Mouse (Mus musculus) G1E (cell line): ENCODE measurements around the gene Fundc1.

ENCODE experiments used
- CTCF ChIP-seq: IDR thresholded peaks from 2 replicates; pipeline ENCODE4 v1.5.1; 2012; ENCODE audit warnings: low read depth, low read length, inconsistent platforms, mixed read lengths
- GATA1 ChIP-seq: IDR thresholded peaks from 2 replicates; pipeline ENCODE4 v1.6.1; 2012; ENCODE audit warnings: borderline replicate concordance, low read length, inconsistent platforms, mixed read lengths
- GATA2 ChIP-seq: IDR thresholded peaks from 2 replicates; pipeline ENCODE4 v1.6.1; 2012; ENCODE audit warnings: low read depth, low read length, inconsistent platforms, borderline replicate concordance
- TAL1 ChIP-seq: conservative IDR thresholded peaks from 2 replicates; pipeline ENCODE4 v1.6.1; 2012; ENCODE audit warnings: low read depth, low read length, inconsistent platforms, mixed read lengths

DNA sequence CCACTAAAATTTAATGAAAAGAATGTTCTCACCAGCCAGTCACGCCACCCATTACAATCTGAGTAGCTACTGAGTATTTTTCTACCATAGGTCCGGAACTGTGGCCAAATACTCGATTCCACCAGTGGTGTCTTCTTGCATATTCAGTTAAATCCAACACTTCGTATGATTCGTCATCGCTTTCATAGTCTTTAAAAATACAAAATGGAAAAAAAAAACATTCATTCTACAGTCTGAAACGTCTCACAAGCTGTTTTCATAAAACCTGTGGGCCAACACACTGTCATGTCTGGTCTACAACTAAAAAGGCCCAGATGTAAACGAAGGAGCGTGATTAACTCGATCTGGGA, 879 bp downstream of the Fundc1 start:
- TF ChIP-seq TAL1: no peak
- no peak for TF ChIP-seq CTCF
- TF ChIP-seq GATA2: no peak
- TF ChIP-seq GATA1: no peak
